Mouse (Mus musculus): ENCODE results near the gene Maml2. TPM values are rescaled to one million over a fixed set of nuclear protein-coding genes. Genes with fewer than 3 reads are reported as not detected.

Maml2 gene
- total and polyA plus RNA-seq, 2 experiments from 2014 or later: 11.4 to 11.6 TPM

DNA sequence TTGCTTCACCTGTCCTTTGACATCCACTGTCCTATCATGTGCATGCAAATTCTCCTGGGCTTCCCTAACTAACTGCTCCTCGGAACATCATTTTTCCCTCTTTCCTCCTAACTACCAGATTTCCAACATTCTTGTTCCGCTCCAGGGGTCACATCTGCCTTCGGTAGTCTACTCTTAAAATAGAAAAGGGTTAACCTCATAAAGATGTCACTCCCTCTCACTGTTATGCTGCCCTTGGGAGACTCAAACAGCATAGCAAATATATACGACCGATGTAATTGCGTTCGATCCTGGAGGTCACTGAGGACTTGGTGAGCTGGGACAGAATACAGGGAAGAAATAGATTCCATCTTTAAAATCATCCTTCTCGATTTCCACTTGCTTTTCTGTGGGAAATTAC, 11.0 kb downstream of the Maml2 start:
- H3K4me2 ChIP-seq (ENCODE audit: low read depth, low read length): no peak overlapping the region
- 59% methylated on average over 8 of the region's 8 CpGs for WGBS
- H3K27ac ChIP-seq: no peak overlapping the region

GRCm38 (mm10) chr9:13309807-13310206, 12.1 kb downstream of the Maml2 start:
- ATAC-seq (no peak), DNase-seq (ENCODE audit: low spot score) (no peak)
- Histone ChIP-seq H3K27me3 (ENCODE audit: insufficient read depth, low read length) (no peaks in the 10 kb centered on the region), H3K27ac (no peak overlapping the region), H3K4me1 (ENCODE audit: insufficient read depth, low read length) (0 out of 2 replicates have a peak, but pooled peaks cover 17% of the 10 kb centered on the region), H3K9me3 (ENCODE audit: low read length) (no peaks in the 10 kb centered on the region), H3K4me2 (ENCODE audit: low read depth, low read length) (no peak overlapping the region), H3K4me3 (ENCODE audit: low read length) (no peak overlapping the region), H3K9ac (replicated peaks; ENCODE audit: low read length) (no peak overlapping the region), H3K36me3 (ENCODE audit: insufficient read depth, low read length) (no peaks in the 10 kb centered on the region)
- WGBS: 39% methylated on average over 7 of the region's 7 CpGs
- no peak for TF ChIP-seq CTCF (IDR thresholded peaks at IDR 0.05; ENCODE audit: low read depth)

More for the DNA sequence above, 11.0 kb downstream of the Maml2 start:
- ATAC-seq (no peak), DNase-seq (ENCODE audit: low spot score) (no peak)
- H3K4me1 ChIP-seq (ENCODE audit: insufficient read depth, low read length): peaks cover 21% of the 10 kb centered on the region
- H3K36me3 ChIP-seq (ENCODE audit: insufficient read depth, low read length): no peaks in the 10 kb centered on the region
- H3K27me3 ChIP-seq (ENCODE audit: insufficient read depth, low read length): no peaks in the 10 kb centered on the region
- H3K9ac ChIP-seq (replicated peaks; ENCODE audit: low read length): no peak overlapping the region
- no peak overlapping the region for H3K4me3 ChIP-seq (ENCODE audit: low read length)
- H3K9me3 ChIP-seq (ENCODE audit: low read length): no peaks in the 10 kb centered on the region
- TF ChIP-seq CTCF (IDR thresholded peaks at IDR 0.05; ENCODE audit: low read depth): no peak

- H3K27me3 ChIP-seq (ENCODE audit: insufficient read depth, low read length): no peaks in the 10 kb centered on the region
- peak; percentile 51; the same call in 1 of the 2 replicates for ATAC-seq
- WGBS: 33% methylated on average over 3 of the region's 3 CpGs
- no peaks in the 10 kb centered on the region for H3K36me3 ChIP-seq (ENCODE audit: insufficient read depth, low read length)
- TF ChIP-seq CTCF (IDR thresholded peaks at IDR 0.05; ENCODE audit: low read depth): no peak
- no peak overlapping the region for H3K9ac ChIP-seq (replicated peaks; ENCODE audit: low read length)
- 0 out of 2 replicates have a peak, but pooled peaks cover 17% of the 10 kb centered on the region for H3K4me1 ChIP-seq (ENCODE audit: insufficient read depth, low read length)
- DNase-seq (ENCODE audit: low spot score): no peak
- H3K27ac ChIP-seq: no peak overlapping the region
- no peak overlapping the region for H3K4me3 ChIP-seq (ENCODE audit: low read length)
- H3K4me2 ChIP-seq (ENCODE audit: low read depth, low read length): no peak overlapping the region
- no peaks in the 10 kb centered on the region for H3K9me3 ChIP-seq (ENCODE audit: low read length)
Measured at GRCm38 (mm10) chr9:13310236-13310635, 12.5 kb downstream of the Maml2 start.

- WGBS: 13% methylated on average over 2 of the region's 2 CpGs
- no peak for TF ChIP-seq CTCF (IDR thresholded peaks at IDR 0.05; ENCODE audit: low read depth)
- no peak overlapping the region for H3K4me3 ChIP-seq (ENCODE audit: low read length)
- DNase-seq (ENCODE audit: low spot score) (no peak), ATAC-seq (no peak)
- no peak overlapping the region for H3K9ac ChIP-seq (replicated peaks; ENCODE audit: low read length)
- no peak overlapping the region for H3K27ac ChIP-seq
- no peaks in the 10 kb centered on the region for H3K9me3 ChIP-seq (ENCODE audit: low read length)
- no peak overlapping the region for H3K4me2 ChIP-seq (ENCODE audit: low read depth, low read length)
- H3K27me3 ChIP-seq (ENCODE audit: insufficient read depth, low read length): no peaks in the 10 kb centered on the region
- H3K4me1 ChIP-seq (ENCODE audit: insufficient read depth, low read length): 0 out of 2 replicates have a peak, but pooled peaks cover 17% of the 10 kb centered on the region
- H3K36me3 ChIP-seq (ENCODE audit: insufficient read depth, low read length): no peaks in the 10 kb centered on the region
Measured at GRCm38 (mm10) chr9:13311094-13311493, 13.3 kb downstream of the Maml2 start.

DNA sequence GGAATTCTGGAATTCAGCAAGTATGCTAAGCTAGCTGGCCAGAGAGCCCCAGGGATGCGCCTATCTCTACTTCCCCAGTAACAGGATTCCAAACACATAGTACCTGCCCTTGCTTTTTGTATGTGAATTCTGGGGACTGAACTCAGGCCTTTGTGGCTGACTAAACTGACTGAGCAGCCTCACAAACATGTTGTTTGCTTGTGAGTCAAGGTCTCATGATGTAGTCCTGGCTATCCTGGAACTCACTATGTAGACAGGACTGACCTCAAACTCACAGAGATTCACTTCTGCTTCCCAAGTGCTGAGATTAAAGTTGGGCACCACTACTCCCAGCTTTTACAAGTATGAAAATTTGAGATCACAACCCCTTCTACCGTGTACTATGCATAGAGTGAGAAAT, 16.2 kb downstream of the Maml2 start:
- WGBS: 99% methylated on average over 2 of the region's 2 CpGs
- Histone ChIP-seq H3K4me2 (ENCODE audit: low read depth, low read length) (no peak overlapping the region), H3K4me3 (ENCODE audit: low read length) (no peak overlapping the region), H3K27me3 (ENCODE audit: insufficient read depth, low read length) (no peaks in the 10 kb centered on the region), H3K27ac (no peak overlapping the region), H3K9me3 (ENCODE audit: low read length) (no peaks in the 10 kb centered on the region), H3K9ac (replicated peaks; ENCODE audit: low read length) (no peak overlapping the region), H3K4me1 (ENCODE audit: insufficient read depth, low read length) (0 out of 2 replicates have a peak, but pooled peaks cover 11% of the 10 kb centered on the region), H3K36me3 (ENCODE audit: insufficient read depth, low read length) (no peaks in the 10 kb centered on the region)
- no peak for ATAC-seq
- DNase-seq (ENCODE audit: low spot score): no peak
- TF ChIP-seq CTCF (IDR thresholded peaks at IDR 0.05; ENCODE audit: low read depth): no peak

DNA sequence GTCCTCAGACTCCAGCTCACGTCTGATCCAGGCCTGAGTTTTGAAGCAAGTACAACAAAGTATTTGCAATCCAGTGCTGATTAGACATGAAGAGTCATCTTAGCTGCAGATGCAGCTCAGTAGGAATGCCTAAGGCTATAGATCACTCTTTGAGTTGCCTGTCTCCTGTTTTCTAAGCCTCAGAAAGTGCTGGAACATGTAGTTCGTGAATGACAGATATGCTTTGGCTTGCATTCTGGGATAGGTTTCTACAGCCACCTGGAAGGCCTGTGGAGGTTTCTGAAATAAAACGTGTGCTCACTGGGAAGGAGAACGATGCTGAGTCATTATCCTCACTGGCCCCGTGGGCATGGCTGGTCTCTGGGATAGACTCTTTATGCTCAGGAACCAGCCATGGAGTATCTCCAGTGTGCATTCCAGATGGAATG, 16.8 kb downstream of the Maml2 start:
- no peaks in the 10 kb centered on the region for H3K36me3 ChIP-seq (ENCODE audit: insufficient read depth, low read length)
- DNase-seq (ENCODE audit: low spot score) (no peak), ATAC-seq (no peak)
- H3K4me1 ChIP-seq (ENCODE audit: insufficient read depth, low read length): 0 out of 2 replicates have a peak, but pooled peaks cover 10% of the 10 kb centered on the region
- no peaks in the 10 kb centered on the region for H3K27me3 ChIP-seq (ENCODE audit: insufficient read depth, low read length)
- no peak overlapping the region for H3K4me3 ChIP-seq (ENCODE audit: low read length)
- no peaks in the 10 kb centered on the region for H3K9me3 ChIP-seq (ENCODE audit: low read length)
- no peak for TF ChIP-seq CTCF (IDR thresholded peaks at IDR 0.05; ENCODE audit: low read depth)
- no peak overlapping the region for H3K27ac ChIP-seq
- WGBS: 64% methylated on average over 5 of the region's 5 CpGs
- H3K4me2 ChIP-seq (ENCODE audit: low read depth, low read length): no peak overlapping the region
- H3K9ac ChIP-seq (replicated peaks; ENCODE audit: low read length): no peak overlapping the region

DNA sequence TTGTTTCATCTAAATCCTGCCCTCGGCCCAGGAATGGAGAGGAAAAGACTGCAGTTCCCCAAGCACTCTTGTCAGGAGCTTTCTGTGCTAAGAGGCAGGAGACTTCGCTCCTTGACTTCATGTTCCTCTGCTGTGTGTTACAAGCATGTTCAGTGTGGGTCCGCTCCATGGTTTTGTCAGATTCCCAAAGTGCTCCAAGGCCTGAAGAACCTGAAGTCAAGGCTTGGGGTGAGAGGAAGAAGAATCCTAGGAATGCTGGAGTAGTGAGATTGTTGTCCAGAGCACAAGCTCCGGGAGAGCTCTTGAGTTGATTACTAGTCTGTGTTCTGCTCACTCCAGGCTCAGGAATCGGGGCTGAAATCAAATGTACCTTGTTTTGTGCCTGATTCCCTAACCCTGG, 17.6 kb downstream of the Maml2 start:
- Histone ChIP-seq H3K9ac (replicated peaks; ENCODE audit: low read length) (no peak overlapping the region), H3K4me2 (ENCODE audit: low read depth, low read length) (no peak overlapping the region), H3K4me3 (ENCODE audit: low read length) (no peak overlapping the region), H3K27ac (no peak overlapping the region), H3K36me3 (ENCODE audit: insufficient read depth, low read length) (no peaks in the 10 kb centered on the region), H3K9me3 (ENCODE audit: low read length) (no peaks in the 10 kb centered on the region), H3K4me1 (ENCODE audit: insufficient read depth, low read length) (0 out of 2 replicates have a peak, but pooled peaks cover 2% of the 10 kb centered on the region), H3K27me3 (ENCODE audit: insufficient read depth, low read length) (no peaks in the 10 kb centered on the region)
- WGBS: 74% methylated on average over 5 of the region's 5 CpGs
- no peak for DNase-seq (ENCODE audit: low spot score)
- TF ChIP-seq CTCF (IDR thresholded peaks at IDR 0.05; ENCODE audit: low read depth): no peak
- ATAC-seq: no peak

All from hindbrain, postnatal 0 days (tissue).